Mouse (Mus musculus): Measurements from ENCODE around the gene Gm49601.

DNA sequence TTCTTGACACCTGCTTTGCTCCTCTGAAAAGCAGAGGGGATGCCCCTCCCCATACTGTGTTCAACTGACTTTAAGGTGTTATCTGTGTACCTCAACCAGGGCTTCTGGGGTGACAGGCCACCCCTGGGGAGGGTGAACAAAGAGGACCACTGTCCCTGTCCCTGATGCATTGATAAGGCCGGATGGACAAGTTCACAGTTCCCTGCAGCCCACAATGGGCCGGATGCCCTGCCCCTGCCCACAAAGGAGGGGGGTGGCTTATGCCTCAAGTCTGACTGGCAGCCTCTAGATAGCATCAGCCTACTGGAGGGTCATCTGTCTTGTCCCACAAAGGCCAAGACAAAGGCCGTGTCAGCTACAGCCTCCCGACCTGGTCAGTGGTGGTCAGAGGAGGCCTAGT, 7.1 kb downstream of the Gm49601 start:
- TF ChIP-seq CTCF (IDR thresholded peaks at IDR 0.05; ENCODE audit: low read depth), result no peak
- no peak for TF ChIP-seq EP300 (optimal IDR thresholded peaks at IDR 0.05)
